Mouse (Mus musculus) CD4-positive, CD25-positive, alpha-beta regulatory T cell, adult 2 months (primary cell): ENCODE data around the gene Ptprh.
A peak's percentile ranks its signal among the peaks of the same experiment; 100 is the strongest.
"Not testable (repeated sequence)": the region's sequence is repeated elsewhere in the genome, so short reads cannot be mapped to it uniquely, and the experiment has no call there.

Source experiments
- DNase-seq: peaks from one replicate; pipeline ENCODE4 v3.0.0-alpha.2; 2012; ENCODE audit warnings: low read depth, low spot score

Gene Ptprh

GRCm38 (mm10) chr7:4602969-4603368, 872 bp downstream of the Ptprh start:
- no peak for DNase-seq

GRCm38 (mm10) chr7:4597046-4597445, 6.8 kb downstream of the Ptprh start:
- not testable (repeated sequence) for DNase-seq

DNA sequence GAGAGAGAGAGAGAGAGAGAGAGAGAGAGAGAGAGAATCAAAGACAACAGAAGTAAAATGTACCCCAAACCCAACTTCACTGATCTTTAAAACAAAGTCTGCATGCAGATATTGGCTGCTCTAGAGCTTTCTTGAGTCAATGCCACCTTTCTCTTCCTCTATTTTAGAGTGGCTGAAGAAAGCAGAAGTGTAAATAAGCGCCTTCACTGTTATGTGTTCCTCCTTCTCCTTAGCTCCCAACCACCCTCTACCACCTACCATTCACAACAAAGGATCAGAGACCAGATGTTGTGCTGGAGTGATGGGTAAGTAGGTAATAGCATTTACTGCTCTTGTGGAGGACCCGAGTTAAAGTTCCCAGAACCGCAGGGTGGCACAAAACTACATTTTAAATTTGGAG, 22.4 kb downstream of the Ptprh start:
- not testable (repeated sequence) for DNase-seq

- DNase-seq, result not testable (repeated sequence)
These were observed 31.5 kb downstream of the Ptprh start for GRCm38 (mm10) chr7:4572361-4572760.

- peak; percentile 20 for DNase-seq
These were observed 41.2 kb downstream of the Ptprh start for GRCm38 (mm10) chr7:4562660-4563059.

DNA sequence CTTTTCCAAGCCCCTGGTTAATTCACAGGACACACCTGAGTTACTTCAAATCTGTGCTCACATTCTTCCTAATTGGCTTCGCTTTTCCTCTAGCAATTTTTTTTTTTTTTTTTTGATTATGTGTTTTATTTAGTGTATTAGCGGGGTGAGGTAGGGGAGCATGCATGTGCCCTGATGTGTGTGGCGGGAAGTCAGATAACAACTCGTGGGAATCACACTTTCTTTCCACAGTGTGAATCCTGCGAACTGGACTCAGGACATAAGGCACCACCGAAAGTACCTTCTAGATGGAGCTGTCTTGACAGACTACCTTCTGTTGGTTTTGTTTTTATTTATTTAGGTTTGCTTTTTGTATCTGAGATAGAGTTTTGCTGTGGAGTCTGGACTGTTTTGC, 46.7 kb downstream of the Ptprh start:
- DNase-seq, result no peak

DNA sequence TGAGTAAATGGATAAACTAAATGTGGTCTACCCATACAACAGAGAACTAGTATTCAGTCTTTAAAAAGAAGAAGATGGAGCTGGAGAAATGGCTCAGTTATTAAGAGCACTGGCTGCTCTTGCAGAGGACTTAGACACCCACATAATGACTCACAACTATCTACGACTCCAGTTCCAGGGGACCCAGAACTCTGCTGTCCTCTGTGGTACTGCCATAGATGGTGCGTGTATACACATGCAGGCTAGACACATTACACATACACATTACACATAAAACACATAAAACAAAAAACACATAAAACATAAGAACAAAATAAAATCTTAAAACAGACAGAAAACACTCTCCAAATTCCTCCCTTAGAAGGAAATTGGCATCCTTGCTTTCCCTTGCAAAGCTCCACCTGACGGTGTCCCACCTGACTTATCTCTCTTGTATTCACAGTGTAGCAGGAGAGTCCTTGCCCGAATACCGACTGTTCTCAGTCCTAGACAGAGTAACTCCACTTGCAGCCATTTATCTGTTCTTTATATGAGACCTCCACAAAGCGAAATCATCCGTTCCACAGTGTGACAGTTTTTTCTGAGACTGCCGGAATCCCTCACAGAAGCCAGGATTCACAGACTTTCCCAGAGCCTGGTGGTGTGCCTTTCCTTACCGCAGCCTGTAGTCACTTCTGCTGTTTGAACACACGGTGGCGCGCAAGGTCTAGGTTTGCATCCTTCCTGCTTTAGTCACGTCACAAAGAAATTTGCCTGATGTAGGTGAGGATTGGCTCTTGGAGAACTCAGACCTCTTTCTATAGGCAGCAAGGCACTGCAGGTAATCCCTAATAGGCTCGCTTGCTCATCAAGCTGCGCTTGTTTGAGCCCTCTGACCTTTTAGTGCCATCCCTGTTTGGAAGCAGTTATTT, 47.3 kb downstream of the Ptprh start:
- DNase-seq, result peak; percentile 94

DNA sequence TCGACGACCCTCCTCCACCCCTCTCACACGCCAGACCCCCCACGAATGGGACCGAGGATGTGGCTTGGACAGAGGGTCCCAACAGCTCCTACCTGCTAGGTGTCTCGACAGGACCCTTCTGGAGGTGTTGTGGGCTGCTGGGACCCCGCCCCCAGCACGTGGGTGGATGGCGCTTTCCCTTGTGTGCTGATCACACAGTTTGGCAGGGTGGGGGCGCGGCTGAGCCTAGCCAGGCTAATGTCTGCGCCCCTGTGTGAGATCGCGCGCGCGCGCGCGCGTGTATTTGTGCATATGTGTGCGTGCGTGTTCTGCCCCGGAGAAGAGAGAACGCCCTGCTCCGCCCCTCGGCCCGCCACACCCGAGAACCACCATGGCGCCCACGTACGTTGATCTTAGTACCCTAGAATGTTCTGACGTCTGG, 56.6 kb downstream of the Ptprh start, which contains the start of gene Syt5:
Gene Syt5 (minus strand): TSS at position 321 of the 421 bp plus-strand sequence.
- peak; percentile 39 for DNase-seq

- peak; percentile 46 for DNase-seq
These were observed 57.2 kb downstream of the Ptprh start for GRCm38 (mm10) chr7:4546591-4547131.

DNA sequence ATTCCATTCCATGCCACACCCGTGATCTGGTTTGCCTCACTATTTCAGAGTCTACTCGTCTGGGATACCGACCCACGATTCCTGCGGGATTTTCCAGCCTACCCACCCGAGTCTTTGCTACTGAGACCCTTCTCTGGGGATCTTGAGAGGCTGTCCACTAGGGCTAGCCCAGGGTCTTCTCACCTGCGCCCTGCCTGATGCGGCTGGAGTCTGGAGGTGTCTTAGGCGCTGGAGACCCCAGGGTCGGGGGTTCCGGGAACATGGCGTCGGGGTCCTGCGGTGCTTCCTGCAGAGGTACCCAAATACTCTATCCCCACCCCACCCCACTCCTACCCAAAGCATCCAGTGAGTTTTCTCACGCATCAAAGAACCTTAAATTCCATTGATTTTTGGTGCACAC, 57.8 kb downstream of the Ptprh start:
- no peak for DNase-seq

DNA sequence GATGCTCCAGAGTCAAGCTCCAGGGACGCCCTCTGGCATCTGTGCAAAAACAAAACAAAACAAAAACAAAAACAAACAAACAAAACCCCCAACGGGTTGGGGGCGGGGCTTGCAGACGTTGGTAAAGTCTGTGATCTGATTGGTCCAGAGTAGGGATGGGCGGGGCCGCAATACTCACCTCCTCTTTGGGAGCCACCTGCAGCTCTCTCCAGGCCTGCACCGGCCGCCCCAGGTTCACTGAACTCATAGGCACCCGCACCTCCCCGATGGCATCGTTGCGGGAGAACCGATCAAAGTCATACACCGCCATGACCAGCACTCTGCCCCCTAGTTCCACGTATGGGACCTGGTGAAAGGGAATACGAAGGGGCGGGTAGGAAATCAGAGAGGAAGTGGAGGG, 61.8 kb downstream of the Ptprh start:
- no peak for DNase-seq

GRCm38 (mm10) chr7:4541344-4541743, 62.5 kb downstream of the Ptprh start:
- no peak for DNase-seq

- no peak for DNase-seq
These were observed 64.8 kb downstream of the Ptprh start for GRCm38 (mm10) chr7:4539019-4539418.

DNA sequence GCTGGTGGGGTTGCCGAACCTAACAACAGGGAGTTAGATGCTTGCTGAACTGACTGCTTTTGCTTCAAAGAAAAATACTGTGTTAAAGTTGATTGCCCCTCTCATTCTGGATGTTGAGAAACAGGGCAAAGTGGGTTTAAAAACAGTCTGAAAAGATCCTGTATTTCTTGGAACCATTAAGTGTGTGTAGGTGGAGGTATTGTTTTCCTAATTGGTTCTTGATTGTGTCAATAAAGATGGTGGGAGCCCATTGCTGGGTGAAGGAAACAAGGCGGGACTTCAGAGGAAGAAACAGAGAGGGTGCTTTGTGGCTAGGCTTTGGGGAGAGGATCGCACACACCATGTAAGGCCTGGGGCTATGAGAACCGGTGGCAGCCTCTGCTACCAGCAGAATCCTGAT, 66.7 kb downstream of the Ptprh start:
- DNase-seq, result no peak

GRCm38 (mm10) chr7:4536369-4536768, 67.5 kb downstream of the Ptprh start:
- DNase-seq, result no peak

DNA sequence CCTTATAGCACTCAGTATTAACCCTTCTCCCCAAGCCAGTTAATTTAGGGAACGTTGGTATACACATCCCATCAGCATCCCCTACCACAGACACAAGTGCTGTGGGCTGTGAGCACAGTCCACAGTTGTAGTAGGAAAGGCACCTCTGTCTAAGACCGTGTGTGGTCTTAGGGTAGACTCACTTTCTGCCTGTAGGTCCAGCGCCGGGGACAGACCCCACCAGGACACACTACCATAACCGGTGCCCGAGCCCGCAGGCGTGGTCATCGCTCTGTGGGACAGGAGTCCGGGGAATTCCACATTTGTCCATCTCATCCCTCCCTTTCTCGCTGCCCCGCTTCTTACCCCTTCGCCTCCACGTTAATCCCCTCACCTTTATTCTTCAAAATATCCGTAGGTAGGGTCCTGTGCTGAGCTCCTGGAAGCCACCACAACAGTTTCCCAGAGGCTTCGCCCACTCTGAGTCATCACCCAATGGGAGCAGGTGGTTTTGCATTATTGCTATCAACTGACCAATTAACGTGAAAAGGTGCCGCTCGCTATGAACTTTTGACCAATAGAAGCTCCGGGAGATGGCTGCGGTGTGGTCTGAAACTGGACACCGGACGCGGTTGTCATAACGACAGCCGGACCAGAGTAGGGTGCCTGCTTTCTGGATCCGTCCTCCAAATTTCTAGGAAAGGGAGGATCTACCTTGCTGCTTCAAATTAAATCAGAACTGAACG, 71.7 kb downstream of the Ptprh start, which contains the start of gene Dnaaf3:
Gene Dnaaf3 (minus strand): TSS at position 449 of the 725 bp plus-strand sequence.
- DNase-seq, result no peak

DNA sequence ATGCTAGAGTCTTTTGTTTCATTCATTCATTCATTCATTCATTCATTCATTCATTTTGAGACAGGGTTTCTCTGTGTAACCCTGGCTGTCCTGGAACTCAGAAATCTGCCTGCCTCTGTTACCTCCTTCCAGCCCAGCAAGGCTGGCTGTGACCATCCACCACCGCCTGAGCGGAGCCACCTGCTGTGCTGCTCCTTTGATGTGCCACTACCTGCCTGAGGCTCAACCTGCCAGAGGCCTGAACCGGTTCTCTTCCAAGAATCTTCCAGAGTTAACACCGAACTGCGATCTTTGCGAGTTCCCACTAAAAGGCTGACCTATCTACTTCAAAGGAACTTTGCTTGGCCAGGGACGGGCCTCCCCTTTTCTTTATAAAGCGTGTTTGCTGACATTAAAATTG, 73.7 kb downstream of the Ptprh start:
- DNase-seq, result not testable (repeated sequence)

DNA sequence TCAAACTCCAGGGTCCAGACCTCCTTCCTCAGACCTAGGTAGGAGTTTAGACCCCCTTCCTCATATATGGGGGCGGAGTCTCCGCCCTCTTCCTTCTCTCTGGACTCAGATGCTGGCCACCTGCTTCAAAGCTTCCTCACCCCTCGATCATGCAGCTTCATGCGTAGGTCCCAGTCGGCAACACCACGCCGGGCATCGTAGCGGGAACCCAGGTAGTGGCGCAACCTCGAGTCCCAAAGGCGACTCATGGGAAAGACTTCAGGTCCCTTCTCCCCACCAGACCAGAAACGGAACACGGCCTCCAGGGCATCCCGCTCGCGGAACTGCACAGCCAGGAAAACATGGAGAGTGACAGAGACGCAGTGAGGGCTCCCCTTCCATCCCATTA, 76.5 kb downstream of the Ptprh start:
- DNase-seq, result no peak

DNA sequence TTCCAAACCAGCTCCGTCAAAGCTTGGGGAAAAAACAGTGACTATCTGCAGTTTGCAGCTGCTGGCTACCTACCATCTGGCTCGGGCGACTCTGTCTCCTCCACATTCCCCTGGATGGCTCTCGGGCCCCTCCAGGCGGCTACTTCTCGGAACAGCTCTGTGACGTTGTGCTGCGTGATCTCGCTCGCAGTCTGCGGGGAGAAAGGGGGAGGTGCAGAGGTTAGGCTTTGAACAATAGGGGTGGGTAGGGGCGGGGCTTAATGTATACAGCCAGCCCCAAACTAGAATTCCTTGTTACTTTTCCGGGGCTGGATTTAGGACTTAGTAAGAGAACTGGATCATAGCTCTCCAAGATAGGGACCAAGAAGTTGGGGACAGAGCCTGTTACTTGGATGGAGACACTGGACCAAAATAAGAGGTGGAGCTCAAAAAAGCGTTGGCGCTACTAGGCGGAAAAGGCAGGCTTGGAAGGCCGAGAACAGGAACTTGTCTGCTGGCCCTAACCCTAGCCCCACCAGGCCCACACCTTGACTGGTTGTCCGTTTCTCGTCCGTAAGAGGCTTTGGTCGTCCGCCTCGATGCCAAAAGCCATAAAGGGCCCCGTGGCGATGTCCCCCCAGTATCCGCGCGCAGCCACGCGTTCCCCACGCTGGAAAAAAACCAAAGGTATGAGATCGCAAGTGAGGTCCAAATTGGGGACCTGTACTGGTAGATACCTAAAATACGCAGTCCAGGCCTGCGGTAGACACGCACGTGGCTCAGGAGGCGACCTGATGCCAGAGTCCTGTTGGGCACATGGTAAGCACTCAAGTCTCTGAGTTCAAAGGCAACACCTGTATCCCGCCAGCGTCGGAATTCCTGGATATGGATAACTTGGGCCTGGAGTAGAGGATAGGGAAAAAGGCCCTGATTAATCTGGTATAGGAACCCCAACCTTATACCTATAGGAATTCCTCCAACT, 77.2 kb downstream of the Ptprh start:
- peak; percentile 91 for DNase-seq

DNA sequence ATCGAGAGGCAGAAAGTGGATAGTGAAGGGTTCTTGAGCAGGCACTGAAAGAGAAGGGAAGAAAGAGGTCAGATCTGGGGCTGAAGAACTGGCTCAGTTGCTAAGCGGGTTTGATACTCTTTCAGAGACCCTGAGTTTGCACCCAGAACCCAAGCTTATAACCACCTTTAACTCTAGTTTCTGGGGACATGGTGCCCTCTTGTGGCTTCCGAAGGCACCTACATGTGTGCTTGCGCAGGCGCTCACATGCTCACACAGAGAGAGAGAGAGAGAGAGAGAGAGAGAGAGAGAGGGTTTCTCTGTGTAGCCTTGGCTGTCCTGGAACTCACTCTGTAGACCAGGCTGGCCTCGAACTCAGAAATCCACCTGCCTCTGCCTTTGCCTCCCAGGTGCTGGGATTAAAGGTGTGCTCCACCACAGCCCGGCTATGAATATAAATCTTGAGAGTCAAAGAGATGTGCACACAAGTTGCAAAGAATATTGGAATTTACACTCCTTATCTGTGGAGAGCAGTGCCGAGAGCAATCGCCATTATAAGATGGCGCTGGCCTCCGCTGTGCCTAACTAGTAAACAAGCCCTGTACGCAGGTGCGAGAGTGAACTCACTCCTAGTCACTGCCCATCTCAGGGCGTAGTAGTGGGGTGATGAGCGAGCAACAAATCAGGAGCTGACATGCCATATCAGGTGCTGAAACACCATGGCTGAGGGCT, 79.5 kb downstream of the Ptprh start, which contains the start of gene Tnni3:
Gene Tnni3 (minus strand): TSS at position 18 of the 711 bp plus-strand sequence.
- DNase-seq, result peak; percentile 84
